Mouse (Mus musculus): ENCODE measurements at regions not wholly inside any gene's neighbourhood (a gene's known extent, or its start where the extent isn't known, plus 50 kb on each side); places are given as distances from the start of the nearest gene placed in this dataset.

- H3K36me3 ChIP-seq (ENCODE audit: control insufficient read depth, insufficient read depth, low read length), result no peaks in the 10 kb centered on the region
- no peaks in the 10 kb centered on the region for H3K4me1 ChIP-seq (ENCODE audit: control insufficient read depth, insufficient read depth, low read length)
- H3K4me2 ChIP-seq (ENCODE audit: low read depth, low read length), result no peak overlapping the region
- no peaks in the 10 kb centered on the region for H3K27me3 ChIP-seq (ENCODE audit: control insufficient read depth, insufficient read depth, low read length)
- ATAC-seq (ENCODE audit: low read depth), result no peak
- 98% methylated on average over 1 of the region's 1 CpGs for WGBS
- H3K27ac ChIP-seq (ENCODE audit: low read depth, low read length), result no peak overlapping the region
- no peak overlapping the region for H3K4me3 ChIP-seq (ENCODE audit: low read depth, low read length)
- no peak overlapping the region for H3K9ac ChIP-seq (replicated peaks; ENCODE audit: low read depth, low read length)
- no peaks in the 10 kb centered on the region for H3K9me3 ChIP-seq (ENCODE audit: control insufficient read depth, low read length)
These were observed 855.7 kb upstream of the Sox9 start for GRCm38 (mm10) chr11:111926336-111926735.

DNA sequence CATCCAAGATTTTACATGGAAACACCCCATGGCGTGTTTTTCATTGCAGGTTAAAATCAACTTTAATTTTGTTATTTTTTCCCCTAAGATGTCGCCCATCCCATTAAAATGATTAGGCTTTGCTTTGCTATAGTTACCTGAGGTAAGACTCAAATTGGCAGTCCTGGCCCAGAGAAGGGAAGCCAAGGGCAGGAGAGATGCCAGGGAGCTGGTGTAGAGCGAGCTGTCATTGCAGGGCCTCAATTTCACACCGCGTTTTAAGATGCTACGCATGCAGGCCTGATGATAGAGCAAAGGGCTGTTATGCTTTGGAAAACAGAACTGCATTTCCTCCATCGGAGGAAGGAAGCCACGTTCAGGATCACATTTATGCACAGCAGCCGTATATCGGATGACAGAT lies 852.7 kb upstream of the Sox9 start:
- Histone ChIP-seq H3K4me1 (ENCODE audit: control insufficient read depth, insufficient read depth, low read length) (no peaks in the 10 kb centered on the region), H3K4me3 (ENCODE audit: low read depth, low read length) (no peak overlapping the region), H3K9ac (replicated peaks; ENCODE audit: low read depth, low read length) (no peak overlapping the region), H3K4me2 (ENCODE audit: low read depth, low read length) (no peak overlapping the region), H3K27me3 (ENCODE audit: control insufficient read depth, insufficient read depth, low read length) (no peaks in the 10 kb centered on the region), H3K9me3 (ENCODE audit: control insufficient read depth, low read length) (no peaks in the 10 kb centered on the region), H3K36me3 (ENCODE audit: control insufficient read depth, insufficient read depth, low read length) (no peaks in the 10 kb centered on the region), H3K27ac (ENCODE audit: low read depth, low read length) (no peak overlapping the region)
- no peak for ATAC-seq (ENCODE audit: low read depth)
- 57% methylated on average over 10 of the region's 10 CpGs for WGBS

DNA sequence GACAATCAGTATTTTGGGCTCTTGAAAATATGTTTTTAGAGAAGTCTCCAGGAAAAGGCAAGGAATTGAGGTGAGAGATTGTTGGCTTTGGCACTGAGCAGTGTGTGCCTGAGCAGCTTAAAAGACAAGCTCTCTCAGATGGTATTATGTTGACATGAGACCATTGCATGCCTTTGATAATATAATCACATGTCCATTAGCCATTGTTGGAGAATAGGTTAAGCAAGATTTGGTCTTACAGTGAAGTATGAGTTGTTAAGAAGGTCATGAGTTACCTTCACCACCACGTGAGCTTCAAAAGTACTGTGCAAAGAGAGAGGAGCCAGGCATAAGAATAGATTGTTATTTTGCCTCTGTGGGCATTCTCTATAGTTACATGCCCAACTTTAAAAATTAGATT lies 850.0 kb upstream of the Sox9 start:
- H3K4me3 ChIP-seq (ENCODE audit: low read depth, low read length), result no peak overlapping the region
- no peak overlapping the region for H3K4me2 ChIP-seq (ENCODE audit: low read depth, low read length)
- no peaks in the 10 kb centered on the region for H3K27me3 ChIP-seq (ENCODE audit: control insufficient read depth, insufficient read depth, low read length)
- H3K36me3 ChIP-seq (ENCODE audit: control insufficient read depth, insufficient read depth, low read length), result no peaks in the 10 kb centered on the region
- no peaks in the 10 kb centered on the region for H3K9me3 ChIP-seq (ENCODE audit: control insufficient read depth, low read length)
- WGBS, result 90% methylated on average over 1 of the region's 1 CpGs
- H3K4me1 ChIP-seq (ENCODE audit: control insufficient read depth, insufficient read depth, low read length), result no peaks in the 10 kb centered on the region
- no peak overlapping the region for H3K9ac ChIP-seq (replicated peaks; ENCODE audit: low read depth, low read length)
- ATAC-seq (ENCODE audit: low read depth), result no peak
- no peak overlapping the region for H3K27ac ChIP-seq (ENCODE audit: low read depth, low read length)

GRCm38 (mm10) chr11:111944282-111944681 lies 837.7 kb upstream of the Sox9 start:
- H3K27ac ChIP-seq (ENCODE audit: low read depth, low read length), result no peak overlapping the region
- no peak overlapping the region for H3K4me3 ChIP-seq (ENCODE audit: low read depth, low read length)
- no peaks in the 10 kb centered on the region for H3K9me3 ChIP-seq (ENCODE audit: control insufficient read depth, low read length)
- 0 out of 2 replicates have a peak, but pooled peaks cover 2% of the 10 kb centered on the region for H3K4me1 ChIP-seq (ENCODE audit: control insufficient read depth, insufficient read depth, low read length)
- no peaks in the 10 kb centered on the region for H3K27me3 ChIP-seq (ENCODE audit: control insufficient read depth, insufficient read depth, low read length)
- no peak for ATAC-seq (ENCODE audit: low read depth)
- H3K4me2 ChIP-seq (ENCODE audit: low read depth, low read length), result no peak overlapping the region
- no peak overlapping the region for H3K9ac ChIP-seq (replicated peaks; ENCODE audit: low read depth, low read length)
- whole genome bisulfite sequencing, result 77% methylated on average over 8 of the region's 8 CpGs
- H3K36me3 ChIP-seq (ENCODE audit: control insufficient read depth, insufficient read depth, low read length), result no peaks in the 10 kb centered on the region

DNA sequence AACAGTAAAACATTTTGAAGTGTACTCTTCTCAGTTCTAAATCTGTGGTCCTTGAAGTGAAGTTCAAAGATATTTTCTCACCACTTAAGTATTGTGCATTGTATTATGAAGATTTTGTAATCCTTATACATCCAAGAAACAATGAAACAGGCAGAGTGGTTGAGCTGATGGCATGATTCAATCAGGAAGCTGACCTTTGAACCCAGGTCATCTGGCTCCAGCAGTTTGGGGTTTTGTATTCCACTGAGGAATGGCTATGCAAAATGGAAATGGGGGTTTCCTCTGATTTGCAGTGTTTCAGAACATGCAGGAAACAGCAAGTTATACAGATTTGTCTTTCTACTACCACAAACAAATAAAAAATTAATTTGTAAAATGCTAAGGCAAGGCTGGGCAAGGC lies 836.2 kb upstream of the Sox9 start:
- Histone ChIP-seq H3K9ac (replicated peaks; ENCODE audit: low read depth, low read length) (no peak overlapping the region), H3K36me3 (ENCODE audit: control insufficient read depth, insufficient read depth, low read length) (no peaks in the 10 kb centered on the region), H3K4me3 (ENCODE audit: low read depth, low read length) (no peak overlapping the region), H3K4me1 (ENCODE audit: control insufficient read depth, insufficient read depth, low read length) (0 out of 2 replicates have a peak, but pooled peaks cover 2% of the 10 kb centered on the region), H3K9me3 (ENCODE audit: control insufficient read depth, low read length) (no peaks in the 10 kb centered on the region), H3K27me3 (ENCODE audit: control insufficient read depth, insufficient read depth, low read length) (no peaks in the 10 kb centered on the region), H3K4me2 (ENCODE audit: low read depth, low read length) (no peak overlapping the region), H3K27ac (ENCODE audit: low read depth, low read length) (no peak overlapping the region)
- ATAC-seq (ENCODE audit: low read depth), result no peak

DNA sequence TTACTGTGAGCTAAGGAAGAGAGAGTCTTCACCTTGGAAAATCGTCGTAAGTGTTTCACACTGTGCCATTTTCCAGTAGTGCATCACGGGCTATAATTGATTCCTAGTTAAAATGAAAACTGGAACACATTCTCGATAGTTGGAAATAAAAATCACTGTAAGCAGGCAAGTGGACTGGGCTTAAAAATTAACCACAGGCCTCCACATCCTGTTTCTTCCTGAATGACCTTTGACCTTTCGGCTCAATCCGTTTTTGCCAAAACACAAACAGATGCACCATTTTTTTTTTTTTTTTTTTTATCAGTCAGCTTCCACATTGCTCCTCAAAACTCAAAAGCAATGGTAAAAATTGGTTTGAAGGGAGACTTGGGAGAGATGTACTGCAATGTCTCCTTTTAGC lies 834.4 kb upstream of the Sox9 start:
- no peaks in the 10 kb centered on the region for H3K9me3 ChIP-seq (ENCODE audit: control insufficient read depth, low read length)
- 0 out of 2 replicates have a peak, but pooled peaks cover 2% of the 10 kb centered on the region for H3K4me1 ChIP-seq (ENCODE audit: control insufficient read depth, insufficient read depth, low read length)
- no peaks in the 10 kb centered on the region for H3K27me3 ChIP-seq (ENCODE audit: control insufficient read depth, insufficient read depth, low read length)
- WGBS, result 87% methylated on average over 6 of the region's 6 CpGs
- ATAC-seq (ENCODE audit: low read depth), result no peak
- H3K9ac ChIP-seq (replicated peaks; ENCODE audit: low read depth, low read length), result no peak overlapping the region
- H3K4me3 ChIP-seq (ENCODE audit: low read depth, low read length), result no peak overlapping the region
- no peak overlapping the region for H3K27ac ChIP-seq (ENCODE audit: low read depth, low read length)
- H3K36me3 ChIP-seq (ENCODE audit: control insufficient read depth, insufficient read depth, low read length), result no peaks in the 10 kb centered on the region
- H3K4me2 ChIP-seq (ENCODE audit: low read depth, low read length), result no peak overlapping the region

DNA sequence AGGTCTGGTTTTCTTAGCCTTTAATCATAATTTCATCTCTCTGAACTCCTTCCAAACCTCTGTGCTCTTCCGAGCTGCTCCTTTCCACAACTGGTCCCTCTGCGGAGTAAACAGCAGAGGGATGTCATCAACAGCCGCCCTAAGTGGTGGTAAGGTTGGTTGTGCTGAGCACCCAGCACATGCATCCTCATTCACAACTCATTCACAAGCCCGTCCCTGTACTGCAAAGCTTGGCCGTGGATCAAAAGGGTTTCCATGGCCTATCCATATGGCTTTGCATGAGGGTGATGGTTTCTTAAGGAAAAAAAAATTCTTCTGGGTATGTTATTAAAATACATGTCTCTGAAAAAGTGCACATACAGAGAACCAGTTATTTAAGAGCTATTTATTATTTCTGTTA lies 828.6 kb upstream of the Sox9 start:
- WGBS, result 82% methylated on average over 5 of the region's 5 CpGs
- Histone ChIP-seq H3K9ac (replicated peaks; ENCODE audit: low read depth, low read length) (no peak overlapping the region), H3K36me3 (ENCODE audit: control insufficient read depth, insufficient read depth, low read length) (no peaks in the 10 kb centered on the region), H3K4me2 (ENCODE audit: low read depth, low read length) (no peak overlapping the region), H3K4me1 (ENCODE audit: control insufficient read depth, insufficient read depth, low read length) (no peaks in the 10 kb centered on the region), H3K9me3 (ENCODE audit: control insufficient read depth, low read length) (no peaks in the 10 kb centered on the region), H3K27ac (ENCODE audit: low read depth, low read length) (no peak overlapping the region), H3K27me3 (ENCODE audit: control insufficient read depth, insufficient read depth, low read length) (no peaks in the 10 kb centered on the region), H3K4me3 (ENCODE audit: low read depth, low read length) (no peak overlapping the region)
- ATAC-seq (ENCODE audit: low read depth), result no peak

GRCm38 (mm10) chr11:111957721-111958287 lies 824.2 kb upstream of the Sox9 start:
- ATAC-seq (ENCODE audit: low read depth), result no peak
- Histone ChIP-seq H3K9ac (replicated peaks; ENCODE audit: low read depth, low read length) (no peak overlapping the region), H3K27me3 (ENCODE audit: control insufficient read depth, insufficient read depth, low read length) (no peaks in the 10 kb centered on the region), H3K4me3 (ENCODE audit: low read depth, low read length) (no peak overlapping the region), H3K9me3 (ENCODE audit: control insufficient read depth, low read length) (no peaks in the 10 kb centered on the region), H3K4me2 (ENCODE audit: low read depth, low read length) (no peak overlapping the region), H3K36me3 (ENCODE audit: control insufficient read depth, insufficient read depth, low read length) (no peaks in the 10 kb centered on the region), H3K4me1 (ENCODE audit: control insufficient read depth, insufficient read depth, low read length) (no peaks in the 10 kb centered on the region; the same call in 1 of the 2 replicates), H3K27ac (ENCODE audit: low read depth, low read length) (no peak overlapping the region)
- 69% methylated on average over 5 of the region's 5 CpGs for WGBS

DNA sequence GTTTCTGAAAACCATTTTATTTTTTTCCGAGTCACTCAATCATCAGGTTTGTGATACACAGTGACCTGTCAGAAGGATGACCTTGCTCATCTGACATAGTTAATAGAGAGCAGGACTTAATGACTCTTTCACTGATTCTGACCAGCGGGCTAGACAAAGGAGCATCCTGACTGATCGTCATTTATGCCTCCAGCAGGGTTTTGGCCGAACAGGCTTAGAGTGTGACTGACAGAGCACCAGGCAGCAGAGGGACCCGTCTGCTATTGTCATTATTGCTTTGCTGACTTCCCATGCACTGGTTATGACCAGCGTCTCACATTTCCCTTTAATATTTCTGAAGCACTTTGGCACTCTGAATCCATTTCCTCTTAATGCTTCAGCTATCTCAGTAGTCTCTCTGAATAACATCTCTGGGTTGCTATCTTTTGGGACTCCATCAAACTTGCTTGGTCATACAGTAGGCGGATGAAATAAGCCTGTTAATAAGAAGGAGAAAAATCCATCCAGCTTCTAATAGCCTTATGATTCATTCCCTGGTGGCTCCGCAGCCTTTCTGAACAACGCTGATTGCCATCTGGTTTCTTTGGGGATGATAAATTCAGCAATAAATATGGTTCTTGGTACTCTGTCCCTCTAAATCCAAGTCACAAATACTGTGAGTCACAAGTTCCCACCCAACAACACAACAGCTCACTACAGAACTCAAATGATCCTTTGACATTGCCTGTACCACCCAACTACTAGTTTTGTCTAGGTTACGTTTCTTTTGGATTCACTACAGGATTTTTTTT lies 820.8 kb upstream of the Sox9 start:
- Histone ChIP-seq H3K4me2 (ENCODE audit: low read depth, low read length) (no peak overlapping the region), H3K4me1 (ENCODE audit: control insufficient read depth, insufficient read depth, low read length) (no peaks in the 10 kb centered on the region; the same call in 1 of the 2 replicates), H3K36me3 (ENCODE audit: control insufficient read depth, insufficient read depth, low read length) (no peaks in the 10 kb centered on the region), H3K27me3 (ENCODE audit: control insufficient read depth, insufficient read depth, low read length) (no peaks in the 10 kb centered on the region), H3K4me3 (ENCODE audit: low read depth, low read length) (no peak overlapping the region), H3K9me3 (ENCODE audit: control insufficient read depth, low read length) (no peaks in the 10 kb centered on the region), H3K9ac (replicated peaks; ENCODE audit: low read depth, low read length) (no peak overlapping the region), H3K27ac (ENCODE audit: low read depth, low read length) (no peak overlapping the region)
- ATAC-seq (ENCODE audit: low read depth), result no peak
- WGBS, result 35% methylated on average over 10 of the region's 10 CpGs

Measured in neural tube, embryonic 14.5 days (tissue).